Mouse (Mus musculus) midbrain, embryonic 11.5 days (tissue): ENCODE results near the gene 1600012H06Rik. TPM values are rescaled to one million over a fixed set of nuclear protein-coding genes. Genes with fewer than 3 reads are reported as not detected.
"Not testable (repeated sequence)": the region's sequence is repeated elsewhere in the genome, so short reads cannot be mapped to it uniquely, and the experiment has no call there.

ENCODE experiments used
- ATAC-seq: fragments of 200-750 bp; cut with Nextera tagmentation; 2 replicates; pipeline ENCODE4 v1.8.0; 2017; ENCODE audit warnings: moderate TSS enrichment, moderate library complexity; ENCODE audit not compliant: low FRiP score
- DNase-seq: peaks from one replicate; pipeline ENCODE4 v3.0.0; 2015; ENCODE audit warnings: low spot score; ENCODE audit errors: missing footprints
- H3K27ac ChIP-seq: fragments of 300-500 bp; sonication (generic); 2 replicates; pipeline ENCODE4 v1.5.1; 2014; ENCODE audit warnings: low read depth, low read length
- H3K27me3 ChIP-seq: fragments of 300-500 bp; sonication (generic); 2 replicates; pipeline ENCODE4 v1.6.1; 2014; ENCODE audit warnings: mild to moderate bottlenecking, low read length, moderate library complexity, mixed read lengths; ENCODE audit not compliant: control insufficient read depth, insufficient read depth
- H3K36me3 ChIP-seq: fragments of 300-500 bp; sonication (generic); 2 replicates; pipeline ENCODE4 v1.6.1; 2014; ENCODE audit warnings: mild to moderate bottlenecking, low read length, moderate library complexity, mixed read lengths; ENCODE audit not compliant: control insufficient read depth, insufficient read depth
- H3K4me1 ChIP-seq: fragments of 300-500 bp; sonication (generic); 2 replicates; pipeline ENCODE4 v1.6.1; 2014; ENCODE audit warnings: low read length; ENCODE audit not compliant: control insufficient read depth, insufficient read depth
- H3K4me2 ChIP-seq: fragments of 300-500 bp; sonication (generic); 2 replicates; pipeline ENCODE4 v1.6.1; 2014; ENCODE audit warnings: mild to moderate bottlenecking, moderate library complexity
- H3K4me3 ChIP-seq: fragments of 300-500 bp; sonication (generic); 2 replicates; pipeline ENCODE4 v1.5.1; 2014; ENCODE audit warnings: low read depth, low read length
- H3K9ac ChIP-seq: fragments of 300-500 bp; sonication (generic); 2 replicates; pipeline ENCODE4 v1.6.1; 2014; ENCODE audit warnings: low read length
- H3K9me3 ChIP-seq: fragments of 300-500 bp; sonication (generic); 2 replicates; pipeline ENCODE4 v1.6.1; 2016; ENCODE audit warnings: low read length; ENCODE audit not compliant: control insufficient read depth
- WGBS: fragments of 180-500 bp; shearing (Covaris S2); extraction: QIAGEN DNeasy Blood & Tissue Kit; methylation state at CpG from one replicate; pipeline ENCODE4 v1.1.7; 2014; 5-methylcytosine and 5-hydroxymethylcytosine counted together
- polyA plus RNA-seq: library from polyadenylated mRNA; unstranded; fragments of >200 nt; fragmentation: Nextera tagmentation; extraction: Ambion mirVana; gene quantifications from 2 replicates; pipeline ENCODE4 v1.2.1, GENCODE M21; 2014

Gene 1600012H06Rik
- polyA plus RNA-seq, 1 experiment from 2014 or later = 33.3 TPM

DNA sequence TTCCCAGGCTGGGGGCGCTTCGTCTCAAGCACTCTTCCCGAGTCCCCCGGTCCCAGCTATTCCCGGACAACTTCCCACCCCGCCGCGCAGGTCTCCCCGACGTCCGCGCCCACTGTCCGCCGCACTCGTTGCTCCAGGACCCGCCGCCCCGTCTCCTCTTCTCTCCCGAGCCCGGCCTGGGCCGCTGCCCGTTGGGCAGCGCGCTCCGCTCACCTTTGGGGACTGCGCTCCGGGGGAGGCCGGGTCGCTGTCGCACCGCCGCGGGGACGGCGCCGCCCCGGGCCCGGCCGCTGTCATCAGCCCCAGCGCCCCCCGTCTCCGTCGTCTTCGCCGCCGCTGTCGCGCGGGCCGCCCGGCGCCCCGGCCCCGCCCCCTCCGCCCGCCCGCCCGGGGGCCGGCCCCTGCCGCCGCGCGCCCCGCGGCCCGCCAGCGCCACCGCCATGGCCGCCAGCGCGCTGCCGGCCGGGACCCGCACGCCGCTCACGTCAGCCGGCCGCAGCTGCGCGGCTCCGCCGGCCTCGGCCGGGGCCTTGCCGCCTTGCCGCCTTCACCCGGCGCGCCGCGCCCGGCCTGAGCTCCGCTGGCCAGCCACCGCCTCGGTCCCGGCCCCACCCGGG, 49.6 kb downstream of the 1600012H06Rik start:
- H3K9ac ChIP-seq, DNase-seq, H3K4me2 ChIP-seq, H3K36me3 ChIP-seq, H3K27me3 ChIP-seq, H3K9me3 ChIP-seq, H3K4me1 ChIP-seq, H3K27ac ChIP-seq, H3K4me3 ChIP-seq: not testable (repeated sequence)
- WGBS = no CpG with 5 or more reads among the region's 98 CpGs
- peak; percentile 86 for ATAC-seq

DNA sequence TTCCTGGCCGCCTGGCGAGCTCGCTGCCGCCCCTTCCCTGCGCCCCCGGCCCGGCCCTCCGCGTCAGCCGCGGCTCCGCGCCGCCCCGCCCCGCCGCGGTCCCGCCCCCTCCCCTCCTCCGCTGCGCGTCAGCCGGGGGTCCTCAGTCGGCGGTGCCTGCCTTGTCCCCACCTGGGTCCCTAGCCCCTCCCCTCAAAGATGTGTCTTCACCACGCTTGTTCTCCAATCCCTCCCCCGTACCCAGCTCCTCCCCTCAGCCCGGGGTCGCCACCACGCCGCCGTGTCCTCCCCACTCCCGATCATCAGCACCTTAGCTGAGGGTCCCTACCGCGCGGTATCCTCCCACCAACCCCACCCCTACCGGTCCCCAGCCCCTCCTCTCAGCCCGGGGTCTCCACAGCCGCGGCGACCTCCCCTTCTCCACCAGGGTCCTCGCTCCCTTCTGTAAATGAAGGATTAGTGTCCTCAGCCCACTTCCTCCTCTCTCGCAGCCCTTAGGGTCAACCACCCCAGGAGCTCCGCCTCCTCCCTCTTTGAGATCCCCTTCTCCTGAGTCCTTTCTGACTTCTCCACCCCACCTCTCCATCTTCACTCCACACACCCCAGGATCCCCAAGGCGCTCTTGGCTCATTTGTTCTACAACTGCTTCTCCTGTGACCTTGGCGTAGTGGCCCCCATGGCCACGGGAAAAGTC, 50.3 kb downstream of the 1600012H06Rik start:
- not testable (repeated sequence) for H3K4me2 ChIP-seq, H3K4me3 ChIP-seq, H3K9me3 ChIP-seq, H3K27ac ChIP-seq, H3K4me1 ChIP-seq, H3K36me3 ChIP-seq, H3K9ac ChIP-seq, H3K27me3 ChIP-seq, DNase-seq
- peak; percentile 92 for ATAC-seq
- no CpG with 5 or more reads among the region's 47 CpGs for WGBS

DNA sequence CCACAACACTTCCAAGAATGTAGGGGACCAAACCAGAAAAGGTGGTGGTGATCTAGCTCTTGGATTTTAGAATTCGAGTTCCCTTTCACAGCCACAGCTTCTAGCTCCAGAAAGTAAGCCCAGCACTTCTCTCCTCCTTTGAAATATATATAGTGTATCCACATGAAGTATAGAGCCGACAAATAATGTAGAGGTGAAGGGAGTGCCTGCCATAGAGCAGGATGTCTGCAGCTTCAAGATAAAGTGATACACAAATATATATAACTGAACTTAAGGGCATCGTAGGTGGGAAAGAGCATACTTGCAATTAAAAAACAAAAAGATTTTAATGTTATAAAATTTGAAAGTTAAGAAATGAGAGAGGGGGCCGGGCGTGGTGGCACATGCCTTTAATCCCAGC, 51.2 kb downstream of the 1600012H06Rik start:
- H3K27me3 ChIP-seq, DNase-seq, H3K9ac ChIP-seq, ATAC-seq, H3K27ac ChIP-seq, H3K4me3 ChIP-seq, H3K4me2 ChIP-seq, H3K9me3 ChIP-seq, H3K4me1 ChIP-seq, H3K36me3 ChIP-seq: not testable (repeated sequence)
- no CpG with 5 or more reads among the region's 5 CpGs for WGBS

DNA sequence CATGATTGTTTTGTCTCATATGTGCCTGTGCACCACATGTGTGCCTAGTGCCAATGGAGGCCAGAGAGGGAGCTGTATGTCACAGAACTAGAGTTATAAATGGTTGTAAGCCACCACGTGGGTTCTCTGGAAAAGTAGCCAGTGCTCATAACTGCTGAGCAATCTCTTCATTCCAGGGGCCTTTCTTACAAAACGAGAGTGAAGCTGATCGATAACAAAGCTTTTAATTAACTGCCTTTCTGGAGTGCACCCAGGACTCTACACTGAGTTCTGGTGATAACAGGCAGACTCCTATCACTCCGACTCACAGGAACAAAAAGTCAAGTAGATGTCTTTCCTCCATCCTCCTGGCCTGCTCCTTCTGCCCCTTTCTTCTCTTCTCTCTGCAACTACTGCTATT, 57.1 kb downstream of the 1600012H06Rik start:
- not testable (repeated sequence) for H3K27me3 ChIP-seq, H3K9ac ChIP-seq, H3K4me3 ChIP-seq, H3K36me3 ChIP-seq, DNase-seq, H3K27ac ChIP-seq, H3K4me1 ChIP-seq, H3K4me2 ChIP-seq, ATAC-seq, H3K9me3 ChIP-seq
- no CpG with 5 or more reads among the region's 4 CpGs for WGBS

DNA sequence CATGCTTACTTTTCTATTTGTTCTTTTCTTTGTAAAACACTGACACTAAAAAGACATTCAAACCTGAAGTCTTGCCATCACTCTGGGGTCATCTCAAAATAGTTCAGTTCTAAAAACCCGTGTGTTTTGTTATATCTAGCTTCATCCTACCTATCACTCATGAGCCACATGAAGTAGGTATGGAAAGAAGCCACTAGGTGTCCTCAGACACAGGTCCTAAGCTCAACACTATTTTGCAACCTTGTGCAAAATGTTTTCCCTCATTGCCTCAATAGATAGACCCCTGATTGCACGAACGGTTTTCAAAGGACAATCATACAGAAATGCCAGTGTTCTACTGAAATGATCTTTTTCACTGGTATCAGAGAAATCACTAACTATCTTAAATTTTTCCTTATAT, 66.1 kb downstream of the 1600012H06Rik start:
- H3K36me3 ChIP-seq, H3K4me2 ChIP-seq, H3K4me1 ChIP-seq, DNase-seq, ATAC-seq, H3K27me3 ChIP-seq, H3K9ac ChIP-seq, H3K27ac ChIP-seq, H3K9me3 ChIP-seq, H3K4me3 ChIP-seq: not testable (repeated sequence)
- WGBS = no CpG with 5 or more reads among the region's 3 CpGs

Other genes with a start within 250 kb of the 1600012H06Rik start
- 9.0 and 11.9 TPM in 2 replicates for gene Thbs2, start 248.9 kb upstream of the 1600012H06Rik start, polyA plus RNA-seq
- gene Wdr27, start within 50 bp of the 1600012H06Rik start, polyA plus RNA-seq = 5.1 and 8.2 TPM in 2 replicates
- 30.0 and 31.3 TPM in 2 replicates for gene Phf10, start 18.1 kb downstream of the 1600012H06Rik start, polyA plus RNA-seq
- 10.1 and 12.5 TPM in 2 replicates for gene 9030025P20Rik, start 35.3 kb downstream of the 1600012H06Rik start, polyA plus RNA-seq
- gene Gm3417, start 35.6 kb downstream of the 1600012H06Rik start, polyA plus RNA-seq = 1.3 and 1.4 TPM in 2 replicates
- gene Gm3435, start 67.0 kb downstream of the 1600012H06Rik start, polyA plus RNA-seq = 8.0 and 10.3 TPM in 2 replicates
- 69.3 and 83.2 TPM in 2 replicates for gene Ermard, start 98.0 kb downstream of the 1600012H06Rik start, polyA plus RNA-seq
- 0.68 TPM in 1 of 2 replicates, not detected in the other for gene Tcte3, start 98.3 kb downstream of the 1600012H06Rik start, polyA plus RNA-seq
- gene Gm3448, start 98.4 kb downstream of the 1600012H06Rik start, polyA plus RNA-seq = 3.8 and 4.6 TPM in 2 replicates